Mouse (Mus musculus) heart, adult 2 months (tissue): ENCODE data around the gene Ino80b. TPM values are rescaled to one million over a fixed set of nuclear protein-coding genes. Genes with fewer than 3 reads are reported as not detected.

Experiments used
- DNase-seq, 2 experiments: peaks; one replicate each; pipeline ENCODE4 v3.0.0; 2021
- H3K27ac ChIP-seq: fragments of 200-600 bp; 2 replicates; pipeline ENCODE4 v1.8.1; 2022
- H3K27me3 ChIP-seq: fragments of 200-500 bp; 2 replicates; pipeline ENCODE4 v1.6.1; 2012; ENCODE audit warnings: mild to moderate bottlenecking, low read length, inconsistent platforms, mixed read lengths; ENCODE audit not compliant: control insufficient read depth, insufficient read depth
- H3K36me3 ChIP-seq: fragments of 200-500 bp; 2 replicates; pipeline ENCODE4 v1.6.1; 2012; ENCODE audit warnings: low read length, inconsistent platforms; ENCODE audit not compliant: control insufficient read depth, insufficient read depth
- H3K4me1 ChIP-seq: fragments of 200-500 bp; 2 replicates; pipeline ENCODE4 v1.6.1; 2011; ENCODE audit warnings: low read length; ENCODE audit not compliant: control insufficient read depth, insufficient read depth
- H3K4me3 ChIP-seq: fragments of 200-600 bp; 2 replicates; pipeline ENCODE4 v1.8.1; 2022
- H3K79me2 ChIP-seq: fragments of 200-500 bp; replicated peaks from 2 replicates; pipeline ENCODE4 v1.6.1; 2012; ENCODE audit warnings: mild to moderate bottlenecking, inconsistent platforms, low read length, moderate library complexity, mixed read lengths; ENCODE audit not compliant: control insufficient read depth, insufficient read depth
- H3K9ac ChIP-seq: fragments of 200-500 bp; 2 replicates; pipeline ENCODE4 v1.6.1; 2012; ENCODE audit warnings: low read depth, mild to moderate bottlenecking, control low read depth, inconsistent platforms, low read length, mixed read lengths
- CTCF ChIP-seq: fragments of 200-600 bp; IDR thresholded peaks from 2 replicates; pipeline ENCODE4 v1.8.1; 2022; ENCODE audit warnings: antibody characterized with exemption, mild to moderate bottlenecking, moderate library complexity
- EP300 ChIP-seq: fragments of 200-500 bp; IDR thresholded peaks from 2 replicates; pipeline ENCODE4 v1.6.1; 2011; ENCODE audit warnings: low read depth, low read length, control low read depth; ENCODE audit not compliant: insufficient read depth
- POLR2A ChIP-seq: fragments of 200-500 bp; IDR thresholded peaks from 2 replicates; pipeline ENCODE4 v1.6.1; 2011; ENCODE audit warnings: mild to moderate bottlenecking, low read depth, low read length, control low read depth; ENCODE audit not compliant: insufficient read depth
- WGBS: fragments of 180-500 bp; shearing (Covaris S2); methylation state at CpG from one replicate; pipeline ENCODE4 v1.1.7; 2018; 5-methylcytosine and 5-hydroxymethylcytosine counted together
- intact Hi-C: fragments of 180-260 bp; cut with DNase I; formaldehyde crosslinking; loops from one replicate; pipeline ENCODE4 v1.15.1; 2025
- polyA plus RNA-seq: library from polyadenylated mRNA; depleted of rRNA; stranded (reverse); fragments of >200 nt; gene quantifications from 2 replicates; pipeline ENCODE4 v1.2.3, GENCODE M21; 2012
- total RNA-seq, 2 experiments: library from RNA; stranded (reverse); gene quantifications; 2 replicates each; pipeline ENCODE4 v1.2.3; 2021

Gene Ino80b
- total and polyA plus RNA-seq, 3 experiments, result 9.5 to 15.1 (median 13.1) TPM

GRCm38 (mm10) chr6:83165607-83166242 is 40.5 kb upstream of the Ino80b start, which contains the start of gene Dctn1:
Gene Dctn1 (plus strand): TSS chr6:83165920.
- peak within 1 kb of the TSS; percentile 66 for H3K9ac ChIP-seq
- H3K27me3 ChIP-seq, result peaks cover 2% of the 10 kb centered on the region; the same call in 1 of the 2 replicates
- H3K4me3 ChIP-seq, result peak within 1 kb of the TSS; percentile 95
- peak; percentile 95 for DNase-seq
- intact Hi-C loops, result loop anchor here (2.0 to 5.0 kb wide), 3 partner anchors 41 to 112 kb away; partner anchors contain the start of genes Ino80b and Mogs
- no peaks in the 10 kb centered on the region; the same call in 1 of the 2 replicates for H3K36me3 ChIP-seq
- TF ChIP-seq EP300, result peak; percentile 91
- TF ChIP-seq POLR2A, result no peak; the same call in 1 of the 2 replicates
- TF ChIP-seq CTCF, result peak; percentile 91
- H3K27ac ChIP-seq, result peak within 1 kb of the TSS; percentile 97
- H3K79me2 ChIP-seq, result peaks cover 6% of the 10 kb centered on the region
- H3K4me1 ChIP-seq, result peaks cover 6% of the 10 kb centered on the region; the same call in 1 of the 2 replicates
- under 1% methylated on average over 55 of the region's 58 CpGs for WGBS

GRCm38 (mm10) chr6:83165026-83165606 is 39.9 kb upstream of the Ino80b start:
- H3K79me2 ChIP-seq, result peaks cover 6% of the 10 kb centered on the region
- intact Hi-C loops, result loop anchor here (2.0 to 5.0 kb wide), 3 partner anchors 40 to 112 kb away; partner anchors contain the start of genes Ino80b and Mogs
- H3K4me3 ChIP-seq, result peak overlapping the region; percentile 95
- H3K4me1 ChIP-seq, result peaks cover 6% of the 10 kb centered on the region; the same call in 1 of the 2 replicates
- WGBS, result 4% methylated on average over 6 of the region's 6 CpGs
- TF ChIP-seq POLR2A (peak; percentile 78; the same call in 1 of the 2 replicates), EP300 (no peak), CTCF (no peak)
- peaks cover 2% of the 10 kb centered on the region; the same call in 1 of the 2 replicates for H3K27me3 ChIP-seq
- H3K36me3 ChIP-seq, result no peaks in the 10 kb centered on the region
- peak overlapping the region; percentile 97 for H3K27ac ChIP-seq
- no peak for DNase-seq
- peak overlapping the region; percentile 46; the same call in 1 of the 2 replicates for H3K9ac ChIP-seq

- WGBS, result 1% methylated on average over 8 of the region's 8 CpGs
- intact Hi-C loops, result no loop called here
- H3K9ac ChIP-seq, result no peak overlapping the region
Measured at GRCm38 (mm10) chr6:83162701-83163100, 37.5 kb upstream of the Ino80b start.

GRCm38 (mm10) chr6:83161921-83162641 is 36.9 kb upstream of the Ino80b start:
- DNase-seq, result peak; percentile 61 to 65
- WGBS, result 1% methylated on average over 49 of the region's 49 CpGs
- Histone ChIP-seq H3K79me2 (0 out of 2 replicates have a peak, but pooled peaks cover 2% of the 10 kb centered on the region), H3K36me3 (no peaks in the 10 kb centered on the region), H3K27me3 (peaks cover 2% of the 10 kb centered on the region; the same call in 1 of the 2 replicates), H3K9ac (peak overlapping the region; percentile 27), H3K4me1 (peaks cover 1% of the 10 kb centered on the region; the same call in 1 of the 2 replicates), H3K27ac (peak overlapping the region; percentile 12; the same call in 1 of the 2 replicates), H3K4me3 (peak overlapping the region; percentile 27)
- intact Hi-C loops, result loop anchor here (2.0 kb wide), 1 partner anchor 165 kb away; no protein-coding TSS in a partner anchor
- TF ChIP-seq POLR2A, result no peak
- no peak for TF ChIP-seq EP300
- TF ChIP-seq CTCF, result no peak

More at GRCm38 (mm10) chr6:83162701-83163100, 37.5 kb upstream of the Ino80b start:
- Histone ChIP-seq H3K36me3 (no peaks in the 10 kb centered on the region), H3K4me1 (peaks cover 1% of the 10 kb centered on the region; the same call in 1 of the 2 replicates), H3K27me3 (peaks cover 2% of the 10 kb centered on the region; the same call in 1 of the 2 replicates), H3K79me2 (0 out of 2 replicates have a peak, but pooled peaks cover 2% of the 10 kb centered on the region), H3K27ac (peak overlapping the region; percentile 12; the same call in 1 of the 2 replicates), H3K4me3 (peak overlapping the region; percentile 27)
- peak; percentile 36 to 62 for DNase-seq
- no peak for TF ChIP-seq EP300
- peak; percentile 72 for TF ChIP-seq CTCF
- no peak for TF ChIP-seq POLR2A

GRCm38 (mm10) chr6:83161442-83161841 is 36.2 kb upstream of the Ino80b start:
- WGBS, result 33% methylated on average over 19 of the region's 19 CpGs
- Histone ChIP-seq H3K79me2 (0 out of 2 replicates have a peak, but pooled peaks cover 2% of the 10 kb centered on the region), H3K27me3 (peaks cover 2% of the 10 kb centered on the region; the same call in 1 of the 2 replicates), H3K9ac (no peak overlapping the region), H3K4me3 (no peak overlapping the region), H3K36me3 (no peaks in the 10 kb centered on the region), H3K4me1 (peaks cover 3% of the 10 kb centered on the region; the same call in 1 of the 2 replicates), H3K27ac (no peak overlapping the region)
- intact Hi-C loops, result loop anchor here (2.0 kb wide), 1 partner anchor 165 kb away; no protein-coding TSS in a partner anchor
- TF ChIP-seq EP300, result no peak
- no peak for TF ChIP-seq CTCF
- TF ChIP-seq POLR2A, result no peak
- no peak for DNase-seq
